Mouse (Mus musculus) megakaryocyte, embryonic 14.5 days (primary cell): Measurements from ENCODE around the gene Cnr2.

ENCODE experiments used
- FLI1 ChIP-seq: IDR thresholded peaks from 2 replicates; pipeline ENCODE4 v1.6.1; 2012; ENCODE audit warnings: low read length, inconsistent platforms, mixed read lengths
- GATA1 ChIP-seq: IDR thresholded peaks from 3 replicates; pipeline ENCODE4 v1.6.1; 2012; ENCODE audit warnings: mixed read lengths, low read length, inconsistent platforms, borderline replicate concordance

DNA sequence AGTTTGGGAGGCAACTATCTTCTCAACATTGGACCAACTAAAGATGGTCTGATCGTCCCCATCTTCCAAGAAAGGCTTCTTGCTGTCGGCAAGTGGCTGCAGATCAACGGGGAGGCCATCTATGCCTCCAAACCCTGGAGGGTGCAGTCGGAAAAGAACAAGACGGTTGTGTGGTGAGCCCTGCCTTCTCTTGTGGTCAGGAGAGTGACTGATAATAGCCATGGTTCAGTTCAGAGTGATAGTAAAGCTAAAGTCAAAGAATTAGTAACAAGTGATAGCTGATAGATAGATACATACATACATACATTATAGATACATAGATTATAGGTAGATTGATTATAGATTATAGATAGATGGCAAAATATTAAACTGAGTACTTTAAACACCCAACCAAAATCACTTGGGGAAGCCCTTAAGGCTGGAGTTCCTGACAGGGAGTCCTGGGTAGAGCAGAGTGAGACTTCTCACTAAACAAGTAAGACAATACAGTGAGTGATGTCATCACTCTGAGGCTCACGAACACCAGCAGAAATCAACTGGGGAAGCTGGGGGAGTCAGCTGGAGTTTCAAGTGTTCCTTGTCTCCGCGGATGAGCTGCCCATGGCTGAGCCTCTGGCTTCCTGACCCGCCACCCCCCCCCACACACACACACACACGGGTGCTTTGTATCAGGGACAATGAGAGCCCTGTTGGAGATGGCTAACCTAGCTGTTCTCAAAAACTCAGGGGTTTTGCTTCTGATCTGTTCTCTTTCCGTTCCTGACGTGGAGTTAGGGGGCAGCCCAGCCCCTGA lies 39.7 kb downstream of the Cnr2 start:
- TF ChIP-seq GATA1 = no peak
- TF ChIP-seq FLI1 = no peak
